Mouse (Mus musculus) kidney, embryonic 15.5 days (tissue): ENCODE results near the gene Bahcc1. TPM values are rescaled to one million over a fixed set of nuclear protein-coding genes. Genes with fewer than 3 reads are reported as not detected.
A peak's percentile ranks its signal among the peaks of the same experiment; 100 is the strongest.

Source experiments
- ATAC-seq: fragments of 200-750 bp; cut with Nextera tagmentation; replicated peaks from 2 replicates; pipeline ENCODE4 v1.8.0; 2017; ENCODE audit warnings: moderate TSS enrichment; ENCODE audit not compliant: low FRiP score
- H3K27ac ChIP-seq: fragments of 300-500 bp; sonication (generic); 2 replicates; pipeline ENCODE4 v1.5.1; 2015; ENCODE audit warnings: mild to moderate bottlenecking, inconsistent platforms
- H3K27me3 ChIP-seq: fragments of 300-500 bp; sonication (generic); 2 replicates; pipeline ENCODE4 v1.6.1; 2015; ENCODE audit warnings: inconsistent platforms
- H3K36me3 ChIP-seq: fragments of 300-500 bp; sonication (generic); 2 replicates; pipeline ENCODE4 v1.6.1; 2015; ENCODE audit warnings: inconsistent platforms
- H3K4me1 ChIP-seq: fragments of 300-500 bp; sonication (generic); 2 replicates; pipeline ENCODE4 v1.6.1; 2015; ENCODE audit warnings: inconsistent platforms
- H3K4me2 ChIP-seq: fragments of 300-500 bp; sonication (generic); 2 replicates; pipeline ENCODE4 v1.6.1; 2015; ENCODE audit warnings: moderate library complexity, mild to moderate bottlenecking, inconsistent platforms
- H3K4me3 ChIP-seq: fragments of 300-500 bp; sonication (generic); replicated peaks from 2 replicates; pipeline ENCODE4 v1.5.1; 2015; ENCODE audit warnings: mild to moderate bottlenecking, inconsistent platforms
- H3K9ac ChIP-seq: fragments of 300-500 bp; sonication (generic); 2 replicates; pipeline ENCODE4 v1.6.1; 2015; ENCODE audit warnings: mild to moderate bottlenecking, inconsistent platforms
- H3K9me3 ChIP-seq: fragments of 300-500 bp; sonication (generic); replicated peaks from 2 replicates; pipeline ENCODE4 v1.6.1; 2016; ENCODE audit warnings: inconsistent platforms
- WGBS: fragments of 180-500 bp; shearing (Covaris S2); methylation state at CpG from one replicate; pipeline ENCODE4 v1.1.7; 2015; ENCODE audit warnings: mixed read lengths; 5-methylcytosine and 5-hydroxymethylcytosine counted together
- polyA plus RNA-seq: library from polyadenylated mRNA; unstranded; fragments of >200 nt; fragmentation: Nextera tagmentation; extraction: Ambion mirVana; gene quantifications from 2 replicates; pipeline ENCODE4 v1.2.1, GENCODE M21; 2015

Bahcc1 gene
- polyA plus RNA-seq, 1 experiment from 2014 or later = 14.1 TPM

GRCm38 (mm10) chr11:120252843-120253645, 20.3 kb downstream of the Bahcc1 start:
- peak; percentile 37; the same call in 1 of the 2 replicates for ATAC-seq
- H3K27me3 ChIP-seq = no peaks in the 10 kb centered on the region
- no peak overlapping the region for H3K4me3 ChIP-seq
- no peaks in the 10 kb centered on the region for H3K36me3 ChIP-seq
- peaks cover 95% of the 10 kb centered on the region for H3K4me1 ChIP-seq
- peak overlapping the region; percentile 77 for H3K27ac ChIP-seq
- peak overlapping the region; percentile 33 for H3K4me2 ChIP-seq
- no peaks in the 10 kb centered on the region for H3K9me3 ChIP-seq
- no peak overlapping the region for H3K9ac ChIP-seq
- 51% methylated on average over 12 of the region's 12 CpGs for WGBS

DNA sequence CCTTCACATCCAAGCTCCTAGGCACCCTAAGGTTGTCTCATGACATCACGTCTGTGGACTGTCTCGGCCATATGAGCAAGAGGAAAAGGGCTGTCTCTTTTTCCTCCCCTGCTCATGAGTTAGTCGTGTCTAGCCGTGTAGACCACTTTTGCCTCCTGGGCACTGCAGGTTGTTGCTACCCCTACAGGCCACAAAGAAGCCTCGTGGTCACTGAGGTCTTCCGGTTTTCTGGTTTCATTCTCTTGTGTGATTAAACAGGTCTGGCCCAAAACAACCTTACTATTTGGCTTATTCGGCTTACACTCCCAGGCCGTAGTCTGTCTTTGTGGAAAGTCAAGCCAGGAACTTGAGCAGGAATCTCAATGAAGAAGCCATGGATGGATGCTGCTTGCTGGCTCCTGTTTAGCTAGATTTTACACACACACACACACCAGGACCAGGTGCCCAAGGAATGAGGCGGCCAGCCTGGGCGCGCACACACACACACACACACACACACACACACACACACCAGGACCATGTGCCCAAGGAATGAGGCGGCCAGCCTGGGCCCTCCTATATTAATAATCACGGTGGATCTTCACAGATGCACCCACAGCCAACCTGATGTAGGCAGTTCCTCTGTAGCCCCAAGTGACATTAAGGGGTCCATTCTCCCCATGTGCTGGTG, 21.0 kb downstream of the Bahcc1 start:
- 0 out of 2 replicates have a peak overlapping the region, but pooled peaks have one; percentile 77 for H3K27ac ChIP-seq
- no peak overlapping the region for H3K9ac ChIP-seq
- ATAC-seq = no peak
- H3K9me3 ChIP-seq = no peaks in the 10 kb centered on the region
- WGBS = 84% methylated on average over 13 of the region's 13 CpGs
- H3K4me3 ChIP-seq = no peak overlapping the region
- H3K4me1 ChIP-seq = peaks cover 92% of the 10 kb centered on the region
- no peaks in the 10 kb centered on the region for H3K36me3 ChIP-seq
- no peaks in the 10 kb centered on the region for H3K27me3 ChIP-seq
- no peak overlapping the region for H3K4me2 ChIP-seq

DNA sequence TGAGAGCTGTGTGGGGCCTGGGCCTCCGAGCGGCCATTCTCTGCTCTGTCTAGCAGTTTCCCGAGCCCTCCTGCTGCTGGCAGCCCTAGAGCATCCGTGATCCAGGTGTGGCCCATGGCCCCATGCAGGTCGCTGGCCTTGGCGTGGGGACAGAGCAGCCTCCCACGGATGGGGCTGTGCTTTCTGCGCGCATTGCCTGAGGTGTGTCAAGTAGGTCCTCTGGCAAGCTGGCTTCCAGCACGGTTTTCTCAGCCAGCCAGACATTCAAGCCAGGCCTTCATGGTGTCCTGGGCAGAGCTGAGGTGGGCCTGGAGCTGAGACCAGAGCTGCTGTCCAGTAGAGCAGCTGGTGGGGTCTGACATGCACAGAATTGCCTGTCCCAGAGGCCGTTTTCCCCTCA, 21.7 kb downstream of the Bahcc1 start:
- Histone ChIP-seq H3K4me3 (no peak overlapping the region), H3K27me3 (no peaks in the 10 kb centered on the region), H3K9ac (no peak overlapping the region), H3K4me2 (no peak overlapping the region), H3K9me3 (no peaks in the 10 kb centered on the region), H3K4me1 (peaks cover 92% of the 10 kb centered on the region), H3K36me3 (peaks cover 4% of the 10 kb centered on the region; the same call in 1 of the 2 replicates), H3K27ac (peak overlapping the region; percentile 45; the same call in 1 of the 2 replicates)
- WGBS = 44% methylated on average over 11 of the region's 11 CpGs
- no peak for ATAC-seq

- Histone ChIP-seq H3K27me3 (no peaks in the 10 kb centered on the region), H3K4me3 (no peak overlapping the region), H3K36me3 (peaks cover 4% of the 10 kb centered on the region; the same call in 1 of the 2 replicates), H3K4me2 (no peak overlapping the region), H3K9ac (no peak overlapping the region), H3K4me1 (peaks cover 96% of the 10 kb centered on the region), H3K27ac (peak overlapping the region; percentile 45), H3K9me3 (no peaks in the 10 kb centered on the region)
- ATAC-seq = no peak
- 61% methylated on average over 6 of the region's 6 CpGs for WGBS
Measured at GRCm38 (mm10) chr11:120255038-120255437, 22.3 kb downstream of the Bahcc1 start.

DNA sequence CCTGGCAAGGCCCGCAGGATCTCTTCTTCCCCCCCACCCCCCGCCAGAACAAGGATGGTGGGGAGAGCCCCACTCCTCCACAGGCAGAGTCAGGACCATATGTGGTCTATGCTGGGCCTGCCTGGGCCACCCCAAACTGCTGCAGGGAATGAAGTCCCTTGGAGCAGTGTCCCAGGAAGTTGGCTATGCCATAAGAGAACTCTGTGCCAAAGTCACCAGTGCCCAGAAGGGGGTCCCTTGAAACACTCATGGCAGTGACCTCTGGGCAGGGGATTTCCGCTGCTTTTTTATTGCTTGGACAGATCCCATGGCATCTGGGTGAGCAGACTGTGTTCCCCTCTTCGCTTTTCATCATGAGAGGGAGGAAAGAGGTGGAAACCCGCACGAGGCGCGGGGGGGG, 22.8 kb downstream of the Bahcc1 start:
- Histone ChIP-seq H3K4me1 (peaks cover 96% of the 10 kb centered on the region), H3K4me3 (no peak overlapping the region), H3K4me2 (no peak overlapping the region), H3K9ac (no peak overlapping the region), H3K9me3 (no peaks in the 10 kb centered on the region), H3K36me3 (peaks cover 4% of the 10 kb centered on the region; the same call in 1 of the 2 replicates), H3K27me3 (no peaks in the 10 kb centered on the region), H3K27ac (peak overlapping the region; percentile 45; the same call in 1 of the 2 replicates)
- WGBS = 64% methylated on average over 8 of the region's 8 CpGs
- ATAC-seq = no peak

DNA sequence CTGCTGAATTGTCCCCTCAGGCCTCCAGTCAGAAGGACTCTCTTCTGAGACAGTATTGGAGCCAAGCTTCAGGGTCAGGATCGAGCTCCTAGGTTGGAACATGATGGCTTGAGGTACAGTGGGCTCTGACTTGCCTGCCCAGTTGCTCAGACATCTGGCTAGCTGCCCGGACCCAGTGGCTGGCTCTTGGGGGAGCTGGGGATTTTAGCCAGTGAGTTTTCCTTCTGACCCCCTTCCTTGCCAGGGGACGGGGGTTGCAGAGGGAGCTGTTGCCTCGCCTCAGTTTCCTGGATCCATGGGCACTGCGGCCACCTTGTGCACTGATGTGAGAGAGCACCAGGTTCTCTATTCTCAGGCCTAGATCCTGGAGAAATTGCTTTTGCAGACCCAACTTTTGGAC, 23.4 kb downstream of the Bahcc1 start:
- H3K9ac ChIP-seq = no peak overlapping the region
- ATAC-seq = no peak
- no peak overlapping the region for H3K27ac ChIP-seq
- H3K9me3 ChIP-seq = no peaks in the 10 kb centered on the region
- H3K4me2 ChIP-seq = no peak overlapping the region
- 61% methylated on average over 5 of the region's 5 CpGs for WGBS
- peaks cover 7% of the 10 kb centered on the region; the same call in 1 of the 2 replicates for H3K36me3 ChIP-seq
- H3K27me3 ChIP-seq = no peaks in the 10 kb centered on the region
- H3K4me3 ChIP-seq = no peak overlapping the region
- peaks cover 96% of the 10 kb centered on the region for H3K4me1 ChIP-seq

- no peak overlapping the region for H3K27ac ChIP-seq
- H3K4me2 ChIP-seq = no peak overlapping the region
- H3K4me3 ChIP-seq = no peak overlapping the region
- no peak for ATAC-seq
- no peak overlapping the region for H3K9ac ChIP-seq
- H3K27me3 ChIP-seq = no peaks in the 10 kb centered on the region
- WGBS = 56% methylated on average over 9 of the region's 10 CpGs
- H3K4me1 ChIP-seq = peaks cover 96% of the 10 kb centered on the region
- no peaks in the 10 kb centered on the region for H3K9me3 ChIP-seq
- peaks cover 7% of the 10 kb centered on the region; the same call in 1 of the 2 replicates for H3K36me3 ChIP-seq
Measured at GRCm38 (mm10) chr11:120256543-120256942, 23.8 kb downstream of the Bahcc1 start.

- peaks cover 7% of the 10 kb centered on the region; the same call in 1 of the 2 replicates for H3K36me3 ChIP-seq
Measured at GRCm38 (mm10) chr11:120256981-120257820, 24.5 kb downstream of the Bahcc1 start.

DNA sequence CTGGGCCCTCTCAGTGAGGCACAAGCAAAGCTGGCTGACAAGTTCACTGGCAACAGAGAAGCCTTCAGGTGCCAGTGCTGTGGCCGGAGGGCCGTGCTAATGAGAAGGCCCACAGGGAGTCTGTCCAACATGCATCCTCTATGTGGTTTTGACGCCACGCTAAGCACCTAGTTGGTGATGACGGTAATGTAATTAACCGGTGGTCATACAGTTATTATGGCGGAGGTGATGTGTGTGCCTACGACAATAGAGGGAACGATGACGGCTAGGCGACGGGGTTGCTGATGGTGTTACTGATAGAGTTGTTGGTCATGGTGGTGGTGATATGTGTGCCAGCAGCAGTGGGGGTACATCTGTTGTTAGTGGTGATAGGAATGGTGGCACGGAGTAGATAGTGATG, 25.2 kb downstream of the Bahcc1 start:
- Histone ChIP-seq H3K27ac (no peak overlapping the region), H3K4me1 (peaks cover 96% of the 10 kb centered on the region), H3K4me3 (no peak overlapping the region), H3K9me3 (no peaks in the 10 kb centered on the region), H3K27me3 (no peaks in the 10 kb centered on the region), H3K4me2 (no peak overlapping the region), H3K9ac (no peak overlapping the region), H3K36me3 (peaks cover 7% of the 10 kb centered on the region; the same call in 1 of the 2 replicates)
- no peak for ATAC-seq
- WGBS = 90% methylated on average over 13 of the region's 13 CpGs

More at GRCm38 (mm10) chr11:120256981-120257820, 24.5 kb downstream of the Bahcc1 start:
- H3K9me3 ChIP-seq = no peaks in the 10 kb centered on the region
- no peak overlapping the region for H3K9ac ChIP-seq
- peaks cover 96% of the 10 kb centered on the region for H3K4me1 ChIP-seq
- no peak for ATAC-seq
- H3K4me2 ChIP-seq = no peak overlapping the region
- 73% methylated on average over 10 of the region's 10 CpGs for WGBS
- no peak overlapping the region for H3K27ac ChIP-seq
- no peak overlapping the region for H3K4me3 ChIP-seq
- no peaks in the 10 kb centered on the region for H3K27me3 ChIP-seq

GRCm38 (mm10) chr11:120258896-120259689, 26.3 kb downstream of the Bahcc1 start:
- H3K27me3 ChIP-seq = no peaks in the 10 kb centered on the region
- no peak overlapping the region for H3K4me3 ChIP-seq
- peaks cover 96% of the 10 kb centered on the region for H3K4me1 ChIP-seq
- H3K4me2 ChIP-seq = no peak overlapping the region
- no peaks in the 10 kb centered on the region for H3K9me3 ChIP-seq
- no peak overlapping the region for H3K27ac ChIP-seq
- H3K9ac ChIP-seq = 0 out of 2 replicates have a peak overlapping the region, but pooled peaks have one; percentile 17
- peaks cover 14% of the 10 kb centered on the region for H3K36me3 ChIP-seq
- ATAC-seq = no peak
- WGBS = 50% methylated on average over 12 of the region's 12 CpGs
